Mouse (Mus musculus): ENCODE results near the gene 4931414P19Rik. TPM values are rescaled to one million over a fixed set of nuclear protein-coding genes. Genes with fewer than 3 reads are reported as not detected.
A peak's percentile ranks its signal among the peaks of the same experiment; 100 is the strongest.

Gene 4931414P19Rik
- total RNA-seq, 2 experiments from 2014 or later = 5.1 to 6.9 TPM

GRCm38 (mm10) chr14:54592319-54592934 is 13.4 kb downstream of the 4931414P19Rik start:
- ATAC-seq (replicated peaks; ENCODE audit: poor library complexity) = peak; percentile 86

GRCm38 (mm10) chr14:54591056-54591455 is 14.7 kb downstream of the 4931414P19Rik start:
- ATAC-seq (replicated peaks; ENCODE audit: poor library complexity) = no peak

GRCm38 (mm10) chr14:54583681-54584338 is 22.0 kb downstream of the 4931414P19Rik start:
- peak; percentile 84 for ATAC-seq (replicated peaks; ENCODE audit: poor library complexity)

- ATAC-seq (replicated peaks; ENCODE audit: poor library complexity) = no peak
Observed at GRCm38 (mm10) chr14:54582536-54582935, 23.3 kb downstream of the 4931414P19Rik start.

GRCm38 (mm10) chr14:54579638-54580037 is 26.2 kb downstream of the 4931414P19Rik start:
- ATAC-seq (replicated peaks; ENCODE audit: poor library complexity) = 0 out of 2 replicates have a peak, but pooled peaks have one; percentile 30

- ATAC-seq (replicated peaks; ENCODE audit: poor library complexity) = peak; percentile 79
Observed at GRCm38 (mm10) chr14:54578063-54578462, 27.7 kb downstream of the 4931414P19Rik start.

GRCm38 (mm10) chr14:54577089-54577982 is 28.5 kb downstream of the 4931414P19Rik start, which contains the start of gene Ajuba:
Ajuba (minus strand) TSS chr14:54577558.
- peak; percentile 69 for ATAC-seq (replicated peaks; ENCODE audit: poor library complexity)

- ATAC-seq (replicated peaks; ENCODE audit: poor library complexity) = no peak
Observed at GRCm38 (mm10) chr14:54576241-54577088, 29.3 kb downstream of the 4931414P19Rik start.

GRCm38 (mm10) chr14:54575631-54576030 is 30.2 kb downstream of the 4931414P19Rik start:
- no peak for ATAC-seq (replicated peaks; ENCODE audit: poor library complexity)

GRCm38 (mm10) chr14:54575031-54575430 is 30.8 kb downstream of the 4931414P19Rik start:
- ATAC-seq (replicated peaks; ENCODE audit: poor library complexity) = no peak

- no peak for ATAC-seq (replicated peaks; ENCODE audit: poor library complexity)
Observed at GRCm38 (mm10) chr14:54574253-54574652, 31.5 kb downstream of the 4931414P19Rik start.

GRCm38 (mm10) chr14:54572790-54573736 is 32.7 kb downstream of the 4931414P19Rik start:
- no peak for ATAC-seq (replicated peaks; ENCODE audit: poor library complexity)

- ATAC-seq (replicated peaks; ENCODE audit: poor library complexity) = no peak
Observed at GRCm38 (mm10) chr14:54572122-54572521, 33.7 kb downstream of the 4931414P19Rik start.

- ATAC-seq (replicated peaks; ENCODE audit: poor library complexity) = no peak
Observed at GRCm38 (mm10) chr14:54569451-54570392, 36.1 kb downstream of the 4931414P19Rik start.

GRCm38 (mm10) chr14:54568694-54569414 is 36.9 kb downstream of the 4931414P19Rik start:
- ATAC-seq (replicated peaks; ENCODE audit: poor library complexity) = peak; percentile 88

GRCm38 (mm10) chr14:54560527-54561242 is 45.1 kb downstream of the 4931414P19Rik start:
- ATAC-seq (replicated peaks; ENCODE audit: poor library complexity) = no peak

- no peak for ATAC-seq (replicated peaks; ENCODE audit: poor library complexity)
Observed at GRCm38 (mm10) chr14:54557330-54557729, 48.5 kb downstream of the 4931414P19Rik start.

All from megakaryocyte progenitor cell, adult 5-6 weeks (primary cell).